Mouse (Mus musculus): Measurements from ENCODE around the gene Plin2. TPM values are rescaled to one million over a fixed set of nuclear protein-coding genes. Genes with fewer than 3 reads are reported as not detected.
"Not testable (repeated sequence)": the region's sequence is repeated elsewhere in the genome, so short reads cannot be mapped to it uniquely, and the experiment has no call there.

Plin2 gene
- polyA plus RNA-seq, 1 experiment from 2014 or later, result 70.2 TPM

DNA sequence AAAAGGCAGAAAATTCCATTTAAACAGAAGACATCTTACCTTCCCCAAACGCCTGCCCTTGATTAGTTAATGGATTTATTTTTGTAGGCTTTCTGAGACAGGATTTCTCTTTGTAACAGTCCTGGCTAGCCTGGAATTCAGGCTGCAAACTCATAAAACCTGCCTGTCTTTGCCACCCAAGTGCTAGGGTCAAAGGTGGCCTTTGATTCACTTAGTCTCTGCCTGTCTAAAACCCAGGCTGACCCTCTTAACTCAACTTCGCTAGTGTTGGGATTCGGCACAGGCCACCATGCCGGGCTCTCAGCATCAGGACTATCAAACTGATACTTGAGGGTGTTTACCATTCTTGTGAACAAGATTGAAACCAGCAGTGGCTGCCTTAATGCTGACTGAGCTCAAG, 38.0 kb downstream of the Plin2 start:
- Histone ChIP-seq H3K4me3 (ENCODE audit: control insufficient read depth in 1 of 2, insufficient read depth in 1 of 2, low read depth in 1 of 2, low read length in 2 of 2) (no peak overlapping the region), H3K9ac (ENCODE audit: low read length) (no peak overlapping the region), H3K4me2 (ENCODE audit: low read length) (no peak overlapping the region), H3K27ac (replicated peaks in 1 of 2; ENCODE audit: control insufficient read depth in 1 of 2, insufficient read depth in 1 of 2, low read depth in 2 of 2, low read length in 2 of 2) (no peak overlapping the region), H3K4me1 (ENCODE audit: control insufficient read depth in 2 of 2, insufficient read depth in 2 of 2, low read length in 2 of 2) (no peaks in the 10 kb centered on the region), H3K36me3 (ENCODE audit: control insufficient read depth, insufficient read depth, low read length) (no peaks in the 10 kb centered on the region), H3K9me3 (ENCODE audit: control insufficient read depth, low read length) (no peaks in the 10 kb centered on the region; the same call in 1 of the 2 replicates), H3K27me3 (ENCODE audit: control insufficient read depth, insufficient read depth, low read length) (no peaks in the 10 kb centered on the region)
- ATAC-seq (ENCODE audit: insufficient number of reproducible peaks, insufficient read depth, low FRiP score, low read depth), result no peak
- 78% methylated on average over 4 of the region's 4 CpGs for WGBS

DNA sequence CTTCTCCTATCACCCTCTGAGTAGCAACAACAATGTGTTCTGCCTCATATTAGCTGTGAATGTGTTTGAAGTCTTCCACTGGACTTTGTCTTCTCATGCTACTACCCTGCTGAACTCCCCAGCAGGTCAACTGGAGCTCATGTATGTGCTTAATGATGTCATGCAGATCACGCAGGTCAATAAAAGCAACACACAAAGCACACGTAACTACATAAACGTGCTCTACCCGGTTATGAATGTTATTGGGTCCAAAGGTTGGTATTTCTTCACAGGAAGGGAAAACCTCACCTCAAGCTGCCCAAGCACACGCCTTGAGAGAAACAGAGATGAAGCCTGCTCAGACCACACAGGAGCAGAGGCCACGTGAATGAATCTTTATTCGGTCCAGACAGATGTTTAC, 43.4 kb downstream of the Plin2 start:
- H3K4me3 ChIP-seq (ENCODE audit: control insufficient read depth in 1 of 2, insufficient read depth in 1 of 2, low read depth in 1 of 2, low read length in 2 of 2); H3K9ac ChIP-seq (ENCODE audit: low read length); H3K9me3 ChIP-seq (ENCODE audit: control insufficient read depth, low read length); H3K27ac ChIP-seq (replicated peaks in 1 of 2; ENCODE audit: control insufficient read depth in 1 of 2, insufficient read depth in 1 of 2, low read depth in 2 of 2, low read length in 2 of 2); ATAC-seq (ENCODE audit: insufficient number of reproducible peaks, insufficient read depth, low FRiP score, low read depth); H3K27me3 ChIP-seq (ENCODE audit: control insufficient read depth, insufficient read depth, low read length); H3K4me1 ChIP-seq (ENCODE audit: control insufficient read depth in 2 of 2, insufficient read depth in 2 of 2, low read length in 2 of 2); H3K4me2 ChIP-seq (ENCODE audit: low read length); H3K36me3 ChIP-seq (ENCODE audit: control insufficient read depth, insufficient read depth, low read length): not testable (repeated sequence)
- WGBS, result 86% methylated on average over 7 of the region's 7 CpGs

DNA sequence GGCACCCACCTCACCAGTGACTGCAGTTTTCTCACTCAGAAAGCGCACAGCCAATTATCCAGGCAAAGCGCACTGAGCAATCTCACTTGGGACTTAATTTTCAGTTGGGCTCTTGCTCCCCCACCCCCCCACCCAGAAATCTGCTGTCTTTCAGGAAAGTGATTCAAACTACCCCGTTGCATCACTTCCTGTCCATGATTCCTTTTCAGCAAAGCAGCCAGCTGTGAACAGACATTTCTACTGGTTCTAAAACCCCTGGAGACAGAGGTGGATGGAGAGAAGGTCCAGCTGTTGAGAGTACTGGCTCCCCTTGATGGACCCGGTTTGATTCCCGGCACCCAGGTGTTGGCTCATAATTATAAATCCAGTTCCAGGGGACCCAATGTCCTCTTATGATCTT, 44.4 kb downstream of the Plin2 start:
- no peaks in the 10 kb centered on the region for H3K4me1 ChIP-seq (ENCODE audit: control insufficient read depth in 2 of 2, insufficient read depth in 2 of 2, low read length in 2 of 2)
- H3K9me3 ChIP-seq (ENCODE audit: control insufficient read depth, low read length), result no peaks in the 10 kb centered on the region; the same call in 1 of the 2 replicates
- no peak for ATAC-seq (ENCODE audit: insufficient number of reproducible peaks, insufficient read depth, low FRiP score, low read depth)
- H3K4me2 ChIP-seq (ENCODE audit: low read length), result no peak overlapping the region
- no peak overlapping the region for H3K9ac ChIP-seq (ENCODE audit: low read length)
- H3K27ac ChIP-seq (replicated peaks in 1 of 2; ENCODE audit: control insufficient read depth in 1 of 2, insufficient read depth in 1 of 2, low read depth in 2 of 2, low read length in 2 of 2), result no peak overlapping the region
- no peak overlapping the region for H3K4me3 ChIP-seq (ENCODE audit: control insufficient read depth in 1 of 2, insufficient read depth in 1 of 2, low read depth in 1 of 2, low read length in 2 of 2)
- H3K36me3 ChIP-seq (ENCODE audit: control insufficient read depth, insufficient read depth, low read length), result no peaks in the 10 kb centered on the region
- no peaks in the 10 kb centered on the region for H3K27me3 ChIP-seq (ENCODE audit: control insufficient read depth, insufficient read depth, low read length)
- WGBS, result 74% methylated on average over 5 of the region's 5 CpGs

DNA sequence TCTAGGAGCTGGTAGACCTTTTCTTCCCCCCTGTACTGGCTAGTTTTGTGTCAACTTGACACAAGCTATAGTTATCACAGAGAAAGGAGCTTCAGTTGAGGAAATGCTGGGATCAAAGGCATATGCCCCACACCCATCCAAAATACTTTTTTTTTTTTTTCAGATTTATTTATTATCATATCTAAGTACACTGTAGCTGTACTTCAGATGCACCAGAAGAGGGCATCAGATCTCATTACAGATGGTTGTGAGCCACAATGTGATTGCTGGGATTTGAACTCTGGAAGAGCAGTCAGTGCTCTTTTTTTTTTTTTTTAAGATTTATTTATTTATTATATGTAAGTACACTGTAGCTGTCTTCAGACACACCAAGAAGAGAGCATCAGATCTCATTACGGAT, 47.3 kb downstream of the Plin2 start:
- H3K36me3 ChIP-seq (ENCODE audit: control insufficient read depth, insufficient read depth, low read length); H3K27me3 ChIP-seq (ENCODE audit: control insufficient read depth, insufficient read depth, low read length); H3K4me3 ChIP-seq (ENCODE audit: control insufficient read depth in 1 of 2, insufficient read depth in 1 of 2, low read depth in 1 of 2, low read length in 2 of 2); H3K4me1 ChIP-seq (ENCODE audit: control insufficient read depth in 2 of 2, insufficient read depth in 2 of 2, low read length in 2 of 2); H3K4me2 ChIP-seq (ENCODE audit: low read length); ATAC-seq (ENCODE audit: insufficient number of reproducible peaks, insufficient read depth, low FRiP score, low read depth); H3K27ac ChIP-seq (replicated peaks in 1 of 2; ENCODE audit: control insufficient read depth in 1 of 2, insufficient read depth in 1 of 2, low read depth in 2 of 2, low read length in 2 of 2); H3K9me3 ChIP-seq (ENCODE audit: control insufficient read depth, low read length); H3K9ac ChIP-seq (ENCODE audit: low read length): not testable (repeated sequence)
- 82% methylated on average over 1 of the region's 1 CpGs for WGBS

DNA sequence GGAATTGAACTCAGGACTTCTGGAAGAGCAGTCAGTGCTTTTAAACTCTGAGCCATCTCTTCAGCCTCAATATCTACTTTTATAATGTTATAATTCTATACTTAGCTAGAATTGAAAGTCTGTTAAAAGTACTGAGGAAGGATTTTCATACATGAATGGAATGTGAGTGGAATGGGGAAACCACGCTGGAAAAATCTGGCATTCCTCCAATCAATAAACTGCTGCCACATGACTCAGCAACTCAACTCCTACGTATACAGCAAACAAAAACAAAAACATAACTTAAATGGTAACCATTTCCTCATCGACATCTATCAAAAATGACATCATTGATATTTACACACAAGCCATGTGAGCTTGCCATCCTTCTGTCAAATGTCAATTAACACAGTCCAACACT, 47.7 kb downstream of the Plin2 start:
- H3K4me2 ChIP-seq (ENCODE audit: low read length), result no peak overlapping the region
- no peaks in the 10 kb centered on the region for H3K4me1 ChIP-seq (ENCODE audit: control insufficient read depth in 2 of 2, insufficient read depth in 2 of 2, low read length in 2 of 2)
- H3K9ac ChIP-seq (ENCODE audit: low read length), result no peak overlapping the region
- no peaks in the 10 kb centered on the region for H3K27me3 ChIP-seq (ENCODE audit: control insufficient read depth, insufficient read depth, low read length)
- WGBS, result 63% methylated on average over 3 of the region's 3 CpGs
- no peak overlapping the region for H3K27ac ChIP-seq (replicated peaks in 1 of 2; ENCODE audit: control insufficient read depth in 1 of 2, insufficient read depth in 1 of 2, low read depth in 2 of 2, low read length in 2 of 2)
- no peak for ATAC-seq (ENCODE audit: insufficient number of reproducible peaks, insufficient read depth, low FRiP score, low read depth)
- H3K36me3 ChIP-seq (ENCODE audit: control insufficient read depth, insufficient read depth, low read length), result no peaks in the 10 kb centered on the region
- H3K9me3 ChIP-seq (ENCODE audit: control insufficient read depth, low read length), result no peaks in the 10 kb centered on the region
- no peak overlapping the region for H3K4me3 ChIP-seq (ENCODE audit: control insufficient read depth in 1 of 2, insufficient read depth in 1 of 2, low read depth in 1 of 2, low read length in 2 of 2)

DNA sequence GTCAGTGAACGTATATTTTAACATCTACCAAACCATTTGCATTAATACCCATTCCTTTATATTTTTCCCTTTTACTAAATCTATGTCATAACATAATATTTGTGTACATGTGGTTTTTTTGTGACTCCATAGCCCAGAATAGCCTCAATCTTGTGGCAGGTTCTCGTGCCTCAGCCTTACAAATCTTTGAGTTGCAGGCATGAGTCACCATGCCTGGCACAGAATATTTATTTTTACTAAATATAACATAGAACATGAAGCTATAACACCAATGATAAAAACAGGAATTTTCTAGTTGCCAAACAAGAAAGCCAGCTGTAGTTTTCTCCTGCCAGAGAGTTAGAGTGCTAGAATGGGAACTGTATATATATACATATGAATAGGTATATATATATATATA, 49.4 kb downstream of the Plin2 start:
- no peak overlapping the region for H3K9ac ChIP-seq (ENCODE audit: low read length)
- H3K27ac ChIP-seq (replicated peaks in 1 of 2; ENCODE audit: control insufficient read depth in 1 of 2, insufficient read depth in 1 of 2, low read depth in 2 of 2, low read length in 2 of 2), result no peak overlapping the region
- no peak overlapping the region for H3K4me2 ChIP-seq (ENCODE audit: low read length)
- H3K27me3 ChIP-seq (ENCODE audit: control insufficient read depth, insufficient read depth, low read length), result no peaks in the 10 kb centered on the region
- WGBS, result 56% methylated on average over 2 of the region's 2 CpGs
- ATAC-seq (ENCODE audit: insufficient number of reproducible peaks, insufficient read depth, low FRiP score, low read depth), result no peak
- H3K4me3 ChIP-seq (ENCODE audit: control insufficient read depth in 1 of 2, insufficient read depth in 1 of 2, low read depth in 1 of 2, low read length in 2 of 2), result no peak overlapping the region
- H3K36me3 ChIP-seq (ENCODE audit: control insufficient read depth, insufficient read depth, low read length), result no peaks in the 10 kb centered on the region
- no peaks in the 10 kb centered on the region for H3K9me3 ChIP-seq (ENCODE audit: control insufficient read depth, low read length)
- no peaks in the 10 kb centered on the region for H3K4me1 ChIP-seq (ENCODE audit: control insufficient read depth in 2 of 2, insufficient read depth in 2 of 2, low read length in 2 of 2)

DNA sequence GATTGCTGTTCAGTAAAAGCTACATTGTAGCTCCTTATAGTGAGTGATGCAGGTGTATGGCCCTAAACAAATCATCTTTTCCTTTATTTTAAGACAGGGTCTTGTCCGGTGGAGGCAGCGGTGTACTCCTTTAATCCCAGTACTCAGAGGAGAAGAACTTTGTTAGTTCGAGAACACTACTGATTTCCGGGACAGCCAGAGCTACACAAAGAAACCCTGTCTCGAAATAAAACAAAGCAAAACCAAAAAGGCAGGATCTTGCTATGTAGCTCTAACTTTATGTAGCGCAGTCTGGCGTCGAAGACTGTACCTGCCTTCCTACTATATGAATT, 57.6 kb downstream of the Plin2 start:
- peak overlapping the region; percentile 84 for H3K4me2 ChIP-seq (ENCODE audit: low read length)
- peak overlapping the region; percentile 45 to 70 for H3K4me3 ChIP-seq (ENCODE audit: control insufficient read depth in 1 of 2, insufficient read depth in 1 of 2, low read depth in 1 of 2, low read length in 2 of 2)
- ATAC-seq (ENCODE audit: insufficient number of reproducible peaks, insufficient read depth, low FRiP score, low read depth), result no peak
- peaks cover 3% of the 10 kb centered on the region; the same call in 1 of the 2 replicates for H3K36me3 ChIP-seq (ENCODE audit: control insufficient read depth, insufficient read depth, low read length)
- H3K27me3 ChIP-seq (ENCODE audit: control insufficient read depth, insufficient read depth, low read length), result no peaks in the 10 kb centered on the region
- H3K27ac ChIP-seq (replicated peaks in 1 of 2; ENCODE audit: control insufficient read depth in 1 of 2, insufficient read depth in 1 of 2, low read depth in 2 of 2, low read length in 2 of 2), result peak overlapping the region; percentile 31 to 71; a peak in 3 of 4 replicates
- peaks cover 2 to 9% of the 10 kb centered on the region in 2 experiments; a peak in 3 of 4 replicates for H3K4me1 ChIP-seq (ENCODE audit: control insufficient read depth in 2 of 2, insufficient read depth in 2 of 2, low read length in 2 of 2)
- peak overlapping the region; percentile 67 for H3K9ac ChIP-seq (ENCODE audit: low read length)
- WGBS, result 26% methylated on average over 8 of the region's 8 CpGs
- H3K9me3 ChIP-seq (ENCODE audit: control insufficient read depth, low read length), result no peaks in the 10 kb centered on the region

DNA sequence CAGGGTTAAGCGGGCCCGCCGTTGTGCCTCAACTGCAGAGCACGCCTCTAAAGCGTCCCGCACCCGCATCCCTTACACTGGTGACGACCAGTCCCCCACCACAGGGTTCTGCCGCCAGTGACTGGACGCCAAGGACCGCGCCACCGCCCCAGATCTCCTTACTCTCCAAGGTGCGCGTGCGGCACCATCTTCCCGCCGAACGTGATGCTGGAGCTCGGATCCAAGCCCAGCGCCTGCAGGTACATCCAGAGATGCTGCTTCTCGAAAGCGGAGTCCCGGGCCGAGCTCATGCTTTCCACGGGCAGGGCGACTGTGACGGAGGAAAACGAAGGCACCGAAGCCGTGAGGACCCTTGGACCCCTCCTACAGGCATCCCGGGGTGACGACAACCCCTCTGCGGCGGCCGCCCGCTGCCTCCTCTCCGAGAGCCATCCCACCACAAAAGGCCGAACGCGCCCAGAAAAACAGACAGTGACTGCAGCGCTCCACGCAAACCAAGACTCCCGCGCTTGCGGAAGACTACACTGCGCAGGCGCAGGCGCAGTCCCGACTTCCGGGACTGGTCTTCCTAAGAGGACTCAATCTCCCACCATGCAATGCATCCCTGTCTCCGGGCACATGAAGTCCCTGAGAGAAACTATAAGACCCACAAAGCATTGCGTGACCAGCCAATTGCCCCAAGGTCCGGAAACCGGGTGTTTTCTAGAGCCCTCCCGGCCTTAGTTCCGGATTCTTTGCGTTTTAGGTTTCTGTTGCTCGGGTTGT, 58.2 kb downstream of the Plin2 start, which contains the start of gene Haus6:
TSS of gene Haus6 (minus strand) at position 532 of the 765 bp plus-strand sequence.
- Histone ChIP-seq H3K4me3 (ENCODE audit: control insufficient read depth in 1 of 2, insufficient read depth in 1 of 2, low read depth in 1 of 2, low read length in 2 of 2) (peak within 1 kb of the TSS; percentile 70 to 98), H3K4me2 (ENCODE audit: low read length) (peak within 1 kb of the TSS; percentile 84)
- WGBS, result under 1% methylated on average over 59 of the region's 59 CpGs

More for the DNA sequence above, 58.2 kb downstream of the Plin2 start, which contains the start of gene Haus6:
- Histone ChIP-seq H3K27me3 (ENCODE audit: control insufficient read depth, insufficient read depth, low read length) (no peaks in the 10 kb centered on the region), H3K9me3 (ENCODE audit: control insufficient read depth, low read length) (no peaks in the 10 kb centered on the region), H3K4me1 (ENCODE audit: control insufficient read depth in 2 of 2, insufficient read depth in 2 of 2, low read length in 2 of 2) (peaks cover 2 to 9% of the 10 kb centered on the region in 2 experiments; a peak in 3 of 4 replicates), H3K27ac (replicated peaks in 1 of 2; ENCODE audit: control insufficient read depth in 1 of 2, insufficient read depth in 1 of 2, low read depth in 2 of 2, low read length in 2 of 2) (peak within 1 kb of the TSS; percentile 56 to 71), H3K36me3 (ENCODE audit: control insufficient read depth, insufficient read depth, low read length) (peaks cover 9% of the 10 kb centered on the region), H3K9ac (ENCODE audit: low read length) (peak within 1 kb of the TSS; percentile 85)
- ATAC-seq (ENCODE audit: insufficient number of reproducible peaks, insufficient read depth, low FRiP score, low read depth), result peak; percentile 98

Measured in heart, embryonic 14.5 days (tissue).